Mouse (Mus musculus) mouse embryonic stem cell (cell line): ENCODE results near the gene Fbn1.

Source experiments
- in situ Hi-C, 2 experiments: fragments of 300-500 bp; cut with MboI; formaldehyde crosslinking; loops; 1 replicate in 1 of 2; 3 replicates in 1 of 2; pipeline ENCODE4 v1.14.3; 2019 to 2020; ENCODE audit warnings: low sequenced_read_pairs in 2 of 2, low pct_unique_long_range_greater_than_20kb in 1 of 2, mixed read lengths in 1 of 2; ENCODE audit not compliant: unreplicated experiment in 1 of 2

Fbn1 gene

GRCm38 (mm10) chr2:125473228-125473627, 34.6 kb downstream of the Fbn1 start:
- in situ Hi-C loops = no loop called here

GRCm38 (mm10) chr2:125471721-125472120, 36.1 kb downstream of the Fbn1 start:
- in situ Hi-C loops = no loop called here

- in situ Hi-C loops = no loop called here
Observed at GRCm38 (mm10) chr2:125470553-125471295, 37.1 kb downstream of the Fbn1 start.

- in situ Hi-C loops = no loop called here
Observed at GRCm38 (mm10) chr2:125464036-125464435, 43.8 kb downstream of the Fbn1 start.

- in situ Hi-C loops = no loop called here
Observed at GRCm38 (mm10) chr2:125459087-125459486, 48.7 kb downstream of the Fbn1 start.

- in situ Hi-C loops = no loop called here
Observed at GRCm38 (mm10) chr2:125456059-125456789, 51.6 kb downstream of the Fbn1 start.

- in situ Hi-C loops = no loop called here
Observed at GRCm38 (mm10) chr2:125454781-125455180, 53.0 kb downstream of the Fbn1 start.

GRCm38 (mm10) chr2:125452369-125453097, 55.3 kb downstream of the Fbn1 start:
- in situ Hi-C loops = no loop called here

- in situ Hi-C loops = no loop called here
Observed at GRCm38 (mm10) chr2:125449361-125449760, 58.4 kb downstream of the Fbn1 start.

- in situ Hi-C loops = no loop called here
Observed at GRCm38 (mm10) chr2:125448881-125449280, 58.9 kb downstream of the Fbn1 start.

- in situ Hi-C loops = no loop called here
Observed at GRCm38 (mm10) chr2:125447274-125447898, 60.4 kb downstream of the Fbn1 start.

- in situ Hi-C loops = no loop called here
Observed at GRCm38 (mm10) chr2:125438381-125438780, 69.4 kb downstream of the Fbn1 start.

GRCm38 (mm10) chr2:125436240-125436639, 71.6 kb downstream of the Fbn1 start:
- in situ Hi-C loops = no loop called here

- in situ Hi-C loops = no loop called here
Observed at GRCm38 (mm10) chr2:125433524-125433923, 74.3 kb downstream of the Fbn1 start.

- in situ Hi-C loops = no loop called here
Observed at GRCm38 (mm10) chr2:125431491-125431890, 76.3 kb downstream of the Fbn1 start.

- in situ Hi-C loops = no loop called here
Observed at GRCm38 (mm10) chr2:125428811-125429438, 78.9 kb downstream of the Fbn1 start.

GRCm38 (mm10) chr2:125420604-125421003, 87.2 kb downstream of the Fbn1 start:
- in situ Hi-C loops = no loop called here

GRCm38 (mm10) chr2:125419681-125420080, 88.1 kb downstream of the Fbn1 start:
- in situ Hi-C loops = no loop called here
